Mouse (Mus musculus): ENCODE data around the gene Mccc1. TPM values are rescaled to one million over a fixed set of nuclear protein-coding genes. Genes with fewer than 3 reads are reported as not detected.

Mccc1 gene
- polyA plus RNA-seq (2012): 2.5 and 2.8 TPM in 2 replicates

GRCm38 (mm10) chr3:36000275-36001239, at the start of gene Mccc1:
Gene Mccc1 (minus strand): TSS chr3:36000678.

GRCm38 (mm10) chr3:35937345-35937744, 63.1 kb downstream of the Mccc1 start, which contains the start of gene Dcun1d1:
Gene Dcun1d1 (minus strand): TSS chr3:35937445.

Other genes starting within 250 kb of the Mccc1 start
- 57.7 and 58.5 TPM in 2 replicates for gene Atp11b, start 246.6 kb downstream of the Mccc1 start, polyA plus RNA-seq (2012)
- gene Dcun1d1, start 63.2 kb downstream of the Mccc1 start, polyA plus RNA-seq (2012): 6.9 and 12.5 TPM in 2 replicates
- 0.01 TPM in 1 of 2 replicates, not detected in the other for gene Ccdc144b, start 52.9 kb upstream of the Mccc1 start, polyA plus RNA-seq (2012)
- 11.9 and 15.0 TPM in 2 replicates for gene Acad9, start 65.3 kb upstream of the Mccc1 start, polyA plus RNA-seq (2012)
- gene D3Ertd254e, start 150.3 kb upstream of the Mccc1 start, polyA plus RNA-seq (2012): 0.19 and 0.54 TPM in 2 replicates
- not detected in 2 replicates for gene Qrfpr, start 221.6 kb upstream of the Mccc1 start, polyA plus RNA-seq (2012)